Mouse (Mus musculus) liver, embryonic 15.5 days (tissue): ENCODE measurements around the gene Fer1l4. TPM values are rescaled to one million over a fixed set of nuclear protein-coding genes. Genes with fewer than 3 reads are reported as not detected.

Source experiments
- ATAC-seq: fragments of 200-750 bp; cut with Nextera tagmentation; 2 replicates; pipeline ENCODE4 v1.8.0; 2017; ENCODE audit warnings: moderate number of reproducible peaks, mild to moderate bottlenecking, moderate library complexity; ENCODE audit not compliant: insufficient read depth
- H3K27ac ChIP-seq: fragments of 300-500 bp; sonication (generic); replicated peaks from 2 replicates; pipeline ENCODE4 v1.5.1; 2015; ENCODE audit warnings: mild to moderate bottlenecking, inconsistent platforms
- H3K27me3 ChIP-seq: fragments of 300-500 bp; sonication (generic); 2 replicates; pipeline ENCODE4 v1.6.1; 2015; ENCODE audit warnings: mild to moderate bottlenecking, inconsistent platforms
- H3K36me3 ChIP-seq: fragments of 300-500 bp; sonication (generic); replicated peaks from 2 replicates; pipeline ENCODE4 v1.6.1; 2015; ENCODE audit warnings: moderate library complexity, mild to moderate bottlenecking, inconsistent platforms
- H3K4me1 ChIP-seq: fragments of 300-500 bp; sonication (generic); replicated peaks from 2 replicates; pipeline ENCODE4 v1.6.1; 2015; ENCODE audit warnings: inconsistent platforms
- H3K4me2 ChIP-seq: fragments of 300-500 bp; sonication (generic); 2 replicates; pipeline ENCODE4 v1.6.1; 2015; ENCODE audit warnings: moderate library complexity, mild to moderate bottlenecking, inconsistent platforms
- H3K4me3 ChIP-seq: fragments of 300-500 bp; sonication (generic); replicated peaks from 2 replicates; pipeline ENCODE4 v1.5.1; 2015; ENCODE audit warnings: mild to moderate bottlenecking, inconsistent platforms
- H3K9ac ChIP-seq: fragments of 300-500 bp; sonication (generic); 2 replicates; pipeline ENCODE4 v1.6.1; 2015; ENCODE audit warnings: moderate library complexity, mild to moderate bottlenecking, inconsistent platforms
- H3K9me3 ChIP-seq: fragments of 300-500 bp; sonication (generic); replicated peaks from 2 replicates; pipeline ENCODE4 v1.6.1; 2016; ENCODE audit warnings: inconsistent platforms
- WGBS: fragments of 180-500 bp; shearing (Covaris S2); methylation state at CpG from one replicate; pipeline ENCODE4 v1.1.7; 2015; ENCODE audit warnings: mixed read lengths; ENCODE audit not compliant: insufficient replicate concordance; 5-methylcytosine and 5-hydroxymethylcytosine counted together
- polyA plus RNA-seq: library from polyadenylated mRNA; unstranded; fragments of >200 nt; fragmentation: Nextera tagmentation; extraction: Ambion mirVana; gene quantifications from 2 replicates; pipeline ENCODE4 v1.2.1, GENCODE M21; 2015

Fer1l4 gene
- polyA plus RNA-seq, 1 experiment from 2014 or later: not detected

DNA sequence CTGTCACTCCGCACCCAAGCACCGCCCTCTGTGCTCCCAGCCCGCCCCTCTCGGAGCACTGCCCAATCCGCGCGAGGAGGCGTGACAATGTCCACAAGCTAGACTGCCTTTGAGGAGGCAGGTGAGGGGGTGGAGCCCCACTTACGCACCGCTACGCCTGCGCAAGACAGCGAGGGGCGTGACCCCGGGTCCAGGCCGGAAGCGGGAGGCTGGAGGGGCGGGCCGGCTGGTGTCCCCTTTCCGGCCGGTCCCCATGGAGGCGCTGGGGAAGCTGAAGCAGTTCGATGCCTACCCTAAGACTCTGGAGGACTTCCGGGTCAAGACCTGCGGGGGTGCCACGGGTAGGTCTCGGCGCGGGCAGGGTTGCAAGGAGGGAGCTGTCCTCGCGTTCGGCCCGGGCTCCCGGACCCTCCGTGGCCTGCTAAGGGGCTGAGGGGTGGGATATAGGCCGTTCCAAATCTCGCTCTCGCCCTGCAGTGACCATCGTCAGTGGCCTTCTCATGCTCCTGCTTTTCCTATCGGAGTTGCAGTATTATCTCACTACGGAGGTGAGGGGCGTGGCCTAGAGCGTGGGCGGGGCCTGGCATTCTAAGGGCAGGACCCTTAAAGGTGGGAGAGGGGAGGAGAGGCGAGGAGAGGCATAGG, 44.7 kb downstream of the Fer1l4 start, which contains the start of the genes 6430550D23Rik and Ergic3:
6430550D23Rik (minus strand) TSS at position 90 of the 645 bp plus-strand sequence.
Ergic3 (plus strand) TSS at position 158 of the 645 bp plus-strand sequence.
- Histone ChIP-seq H3K4me3 (peak within 1 kb of the TSS; percentile 77), H3K4me2 (peak within 1 kb of the TSS; percentile 82), H3K9me3 (no peaks in the 10 kb centered on the region), H3K4me1 (peaks cover 24% of the 10 kb centered on the region), H3K27me3 (no peaks in the 10 kb centered on the region), H3K27ac (peak within 1 kb of the TSS; percentile 83), H3K9ac (peak within 1 kb of the TSS; percentile 72), H3K36me3 (peaks cover 38% of the 10 kb centered on the region)
- under 1% methylated on average over 45 of the region's 45 CpGs for WGBS
- ATAC-seq: peak; percentile 100

GRCm38 (mm10) chr2:156005393-156005792, 47.4 kb downstream of the Fer1l4 start:
- no peak overlapping the region for H3K27ac ChIP-seq
- H3K27me3 ChIP-seq: no peaks in the 10 kb centered on the region
- no peak overlapping the region for H3K4me2 ChIP-seq
- no peaks in the 10 kb centered on the region for H3K9me3 ChIP-seq
- H3K4me1 ChIP-seq: peaks cover 24% of the 10 kb centered on the region
- peaks cover 22% of the 10 kb centered on the region for H3K36me3 ChIP-seq
- ATAC-seq: no peak
- H3K4me3 ChIP-seq: no peak overlapping the region
- H3K9ac ChIP-seq: no peak overlapping the region
- WGBS: 87% methylated on average over 4 of the region's 4 CpGs

DNA sequence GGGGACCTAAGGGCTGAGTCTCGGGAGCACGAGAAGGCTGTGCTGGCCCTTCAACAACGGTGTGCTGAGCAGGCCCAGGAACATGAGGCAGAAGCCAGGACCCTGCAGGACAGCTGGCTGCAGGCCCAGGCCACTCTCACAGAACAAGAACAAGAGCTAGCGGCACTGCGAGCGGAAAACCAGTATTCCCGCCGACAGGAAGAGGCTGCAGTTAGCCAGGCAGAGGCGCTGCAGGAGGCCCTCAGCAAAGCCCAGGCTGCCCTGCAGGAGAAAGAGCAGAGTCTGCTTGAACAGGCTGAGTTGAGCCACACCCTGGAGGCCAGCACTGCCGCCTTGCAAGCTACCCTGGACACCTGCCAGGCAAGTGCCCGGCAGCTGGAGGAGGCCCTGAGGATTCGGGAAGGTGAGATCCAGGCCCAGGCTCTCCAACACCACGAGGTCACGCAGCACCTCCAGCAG, 60.9 kb downstream of the Fer1l4 start:
- peak overlapping the region; percentile 91; the same call in 1 of the 2 replicates for H3K27ac ChIP-seq
- H3K36me3 ChIP-seq: peaks cover 94% of the 10 kb centered on the region
- ATAC-seq: peak; percentile 37

GRCm38 (mm10) chr2:155991151-155991550, 61.6 kb downstream of the Fer1l4 start:
- peaks cover 88% of the 10 kb centered on the region for H3K4me1 ChIP-seq

More for the DNA sequence above, 60.9 kb downstream of the Fer1l4 start:
- Histone ChIP-seq H3K4me2 (peak overlapping the region; percentile 80), H3K27me3 (no peaks in the 10 kb centered on the region), H3K9me3 (no peaks in the 10 kb centered on the region), H3K9ac (peak overlapping the region; percentile 61), H3K4me3 (peak overlapping the region; percentile 58), H3K4me1 (peaks cover 83% of the 10 kb centered on the region)
- 62% methylated on average over 14 of the region's 14 CpGs for WGBS

GRCm38 (mm10) chr2:155989085-155989484, 63.7 kb downstream of the Fer1l4 start:
- Histone ChIP-seq H3K27me3 (no peaks in the 10 kb centered on the region), H3K9ac (peak overlapping the region; percentile 61), H3K36me3 (peaks cover 94% of the 10 kb centered on the region), H3K4me2 (peak overlapping the region; percentile 80), H3K4me1 (peaks cover 88% of the 10 kb centered on the region), H3K9me3 (no peaks in the 10 kb centered on the region), H3K4me3 (peak overlapping the region; percentile 58), H3K27ac (peak overlapping the region; percentile 91)
- peak; percentile 95 for ATAC-seq
- 17% methylated on average over 4 of the region's 4 CpGs for WGBS

More at GRCm38 (mm10) chr2:155991151-155991550, 61.6 kb downstream of the Fer1l4 start:
- peak overlapping the region; percentile 91; the same call in 1 of the 2 replicates for H3K27ac ChIP-seq
- peak overlapping the region; percentile 61; the same call in 1 of the 2 replicates for H3K9ac ChIP-seq
- H3K4me3 ChIP-seq: peak overlapping the region; percentile 58
- H3K27me3 ChIP-seq: no peaks in the 10 kb centered on the region
- 83% methylated on average over 10 of the region's 10 CpGs for WGBS
- peak overlapping the region; percentile 80 for H3K4me2 ChIP-seq
- peaks cover 94% of the 10 kb centered on the region for H3K36me3 ChIP-seq
- no peak for ATAC-seq
- no peaks in the 10 kb centered on the region for H3K9me3 ChIP-seq

- no peak overlapping the region for H3K4me3 ChIP-seq
- peak overlapping the region; percentile 91 for H3K27ac ChIP-seq
- ATAC-seq: no peak
- 92% methylated on average over 6 of the region's 6 CpGs for WGBS
- H3K36me3 ChIP-seq: peaks cover 93% of the 10 kb centered on the region
- no peak overlapping the region for H3K9ac ChIP-seq
- H3K9me3 ChIP-seq: no peaks in the 10 kb centered on the region
- no peaks in the 10 kb centered on the region for H3K27me3 ChIP-seq
- peak overlapping the region; percentile 80; the same call in 1 of the 2 replicates for H3K4me2 ChIP-seq
- H3K4me1 ChIP-seq: peaks cover 69% of the 10 kb centered on the region
These were observed 65.6 kb downstream of the Fer1l4 start for GRCm38 (mm10) chr2:155987131-155987530.

GRCm38 (mm10) chr2:155985776-155986175, 67.0 kb downstream of the Fer1l4 start:
- no peak overlapping the region for H3K27ac ChIP-seq

GRCm38 (mm10) chr2:155979328-155979991, 73.3 kb downstream of the Fer1l4 start:
- Histone ChIP-seq H3K36me3 (peaks cover 87% of the 10 kb centered on the region), H3K27ac (peak overlapping the region; percentile 61), H3K9me3 (no peaks in the 10 kb centered on the region), H3K4me2 (peak overlapping the region; percentile 21), H3K27me3 (no peaks in the 10 kb centered on the region), H3K4me1 (0 out of 2 replicates have a peak, but pooled peaks cover 3% of the 10 kb centered on the region), H3K4me3 (0 out of 2 replicates have a peak overlapping the region, but pooled peaks have one; percentile 6), H3K9ac (no peak overlapping the region)
- peak; percentile 51; the same call in 1 of the 2 replicates for ATAC-seq
- 33% methylated on average over 5 of the region's 5 CpGs for WGBS

More at GRCm38 (mm10) chr2:155985776-155986175, 67.0 kb downstream of the Fer1l4 start:
- Histone ChIP-seq H3K4me3 (no peak overlapping the region), H3K9ac (no peak overlapping the region), H3K27me3 (no peaks in the 10 kb centered on the region), H3K4me1 (peaks cover 56% of the 10 kb centered on the region), H3K9me3 (no peaks in the 10 kb centered on the region), H3K36me3 (peaks cover 93% of the 10 kb centered on the region), H3K4me2 (no peak overlapping the region)
- ATAC-seq: no peak
- 79% methylated on average over 7 of the region's 7 CpGs for WGBS

DNA sequence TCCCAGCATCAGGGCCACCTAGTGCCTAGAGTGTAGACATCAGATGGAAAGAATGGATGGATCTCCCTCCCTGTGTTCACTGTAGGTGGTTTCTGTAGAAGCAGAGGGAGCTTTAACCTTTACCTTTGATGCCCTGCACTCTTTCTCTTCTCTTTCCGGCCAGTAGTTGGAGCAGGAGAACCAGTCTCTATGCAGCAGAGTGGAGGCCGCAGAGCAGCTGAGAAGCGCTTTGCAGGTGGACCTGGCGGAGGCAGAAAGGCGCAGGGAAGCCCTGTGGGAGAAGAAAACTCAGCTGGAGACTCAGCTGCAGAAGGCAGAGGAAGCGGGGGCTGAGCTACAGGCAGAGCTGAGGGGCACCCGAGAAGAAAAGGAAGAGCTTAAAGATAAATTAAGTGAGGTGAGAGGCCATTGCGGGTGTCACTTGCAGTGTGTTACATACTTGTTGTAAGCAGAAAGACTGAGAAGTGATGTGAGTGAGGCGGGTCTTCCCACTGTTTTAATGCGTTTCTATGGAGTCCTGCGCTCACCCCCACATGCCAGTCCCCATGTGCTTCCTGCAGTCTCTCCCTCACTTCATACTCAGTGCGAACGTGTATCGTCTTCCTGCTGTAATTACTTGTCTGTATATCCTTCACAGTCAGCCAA, 78.5 kb downstream of the Fer1l4 start:
- peaks cover 83% of the 10 kb centered on the region for H3K36me3 ChIP-seq

GRCm38 (mm10) chr2:155973348-155973747, 79.4 kb downstream of the Fer1l4 start:
- Histone ChIP-seq H3K4me2 (no peak overlapping the region), H3K4me3 (no peak overlapping the region), H3K36me3 (peaks cover 87% of the 10 kb centered on the region), H3K4me1 (peaks cover 16% of the 10 kb centered on the region), H3K27me3 (no peaks in the 10 kb centered on the region), H3K9ac (no peak overlapping the region), H3K27ac (no peak overlapping the region), H3K9me3 (no peaks in the 10 kb centered on the region)
- WGBS: 50% methylated on average over 6 of the region's 6 CpGs
- ATAC-seq: 0 out of 2 replicates have a peak, but pooled peaks have one; percentile 18

More for the DNA sequence above, 78.5 kb downstream of the Fer1l4 start:
- ATAC-seq: no peak
- peaks cover 18% of the 10 kb centered on the region for H3K4me1 ChIP-seq
- no peaks in the 10 kb centered on the region for H3K27me3 ChIP-seq
- whole genome bisulfite sequencing: 77% methylated on average over 14 of the region's 14 CpGs
- no peak overlapping the region for H3K9ac ChIP-seq
- no peak overlapping the region for H3K4me3 ChIP-seq
- 0 out of 2 replicates have a peak overlapping the region, but pooled peaks have one; percentile 4 for H3K27ac ChIP-seq
- H3K9me3 ChIP-seq: no peaks in the 10 kb centered on the region
- H3K4me2 ChIP-seq: no peak overlapping the region
